Mouse (Mus musculus) spleen, adult 2 months (tissue): ENCODE measurements at regions not wholly inside any gene's neighbourhood (a gene's known extent, or its start where the extent isn't known, plus 50 kb on each side); places are given as distances from the start of the nearest gene placed in this dataset.

Source experiments
- DNase-seq, 2 experiments: peaks; one replicate each; pipeline versions ENCODE4 v3.0.0 to v3.0.0-alpha.2; 2012 to 2021; ENCODE audit warnings: low spot score in 2 of 2, low read depth in 1 of 2
- H3K27ac ChIP-seq: fragments of 200-500 bp; 2 replicates; pipeline ENCODE4 v1.5.1; 2012; ENCODE audit warnings: low read length, inconsistent platforms; ENCODE audit not compliant: insufficient read depth
- H3K27me3 ChIP-seq: fragments of 200-500 bp; 2 replicates; pipeline ENCODE4 v1.6.1; 2012; ENCODE audit warnings: mild to moderate bottlenecking, moderate library complexity, low read length, inconsistent platforms; ENCODE audit not compliant: control insufficient read depth, insufficient read depth
- H3K36me3 ChIP-seq: fragments of 200-500 bp; 2 replicates; pipeline ENCODE4 v1.6.1; 2012; ENCODE audit warnings: mild to moderate bottlenecking, low read length, inconsistent platforms; ENCODE audit not compliant: control insufficient read depth, insufficient read depth
- H3K4me1 ChIP-seq: fragments of 200-500 bp; 2 replicates; pipeline ENCODE4 v1.6.1; 2011; ENCODE audit warnings: inconsistent platforms; ENCODE audit not compliant: control insufficient read depth, insufficient read depth, insufficient read length
- H3K4me3 ChIP-seq: fragments of 200-500 bp; 2 replicates; pipeline ENCODE4 v1.5.1; 2011; ENCODE audit warnings: mild to moderate bottlenecking, inconsistent platforms; ENCODE audit not compliant: insufficient read depth, insufficient read length; ENCODE audit errors: extremely low read depth
- CTCF ChIP-seq: fragments of 200-500 bp; IDR thresholded peaks from 2 replicates; pipeline ENCODE4 v1.5.1; 2011; ENCODE audit warnings: mild to moderate bottlenecking, inconsistent platforms; ENCODE audit not compliant: insufficient read depth, insufficient read length, insufficient replicate concordance; ENCODE audit errors: extremely low read depth
- POLR2A ChIP-seq: fragments of 200-500 bp; IDR thresholded peaks from 2 replicates; pipeline ENCODE4 v1.6.1; 2011; ENCODE audit warnings: low read depth, low read length, inconsistent platforms
- WGBS: fragments of 180-500 bp; shearing (Covaris S2); methylation state at CpG from one replicate; pipeline ENCODE4 v1.1.7; 2018; 5-methylcytosine and 5-hydroxymethylcytosine counted together

DNA sequence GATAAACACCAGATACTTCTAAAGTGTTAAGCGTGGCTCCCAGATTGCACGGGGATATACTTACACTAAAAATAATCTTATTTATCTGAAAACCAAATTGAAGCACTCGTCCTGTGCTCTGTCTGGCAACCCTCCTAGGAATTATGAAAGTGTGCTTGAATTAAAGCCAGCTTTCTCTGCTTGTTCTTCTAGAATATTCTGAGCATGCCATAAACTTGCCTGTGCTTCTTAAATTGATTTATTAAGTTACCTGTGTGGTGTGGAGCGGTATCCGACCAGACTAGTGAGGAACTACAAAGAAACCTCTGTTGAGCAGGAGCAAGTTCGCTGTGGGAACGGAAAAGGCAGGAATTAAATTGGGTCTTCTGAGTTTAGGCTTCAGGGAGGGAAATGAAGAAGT lies 154.0 kb upstream of the Gmds start:
- TF ChIP-seq CTCF (no peak), POLR2A (no peak)
- H3K27me3 ChIP-seq = no peaks in the 10 kb centered on the region
- H3K4me1 ChIP-seq = no peaks in the 10 kb centered on the region
- no peak for DNase-seq
- no peak overlapping the region for H3K27ac ChIP-seq
- H3K36me3 ChIP-seq = no peaks in the 10 kb centered on the region
- WGBS = 77% methylated on average over 7 of the region's 7 CpGs
- no peak overlapping the region for H3K4me3 ChIP-seq

DNA sequence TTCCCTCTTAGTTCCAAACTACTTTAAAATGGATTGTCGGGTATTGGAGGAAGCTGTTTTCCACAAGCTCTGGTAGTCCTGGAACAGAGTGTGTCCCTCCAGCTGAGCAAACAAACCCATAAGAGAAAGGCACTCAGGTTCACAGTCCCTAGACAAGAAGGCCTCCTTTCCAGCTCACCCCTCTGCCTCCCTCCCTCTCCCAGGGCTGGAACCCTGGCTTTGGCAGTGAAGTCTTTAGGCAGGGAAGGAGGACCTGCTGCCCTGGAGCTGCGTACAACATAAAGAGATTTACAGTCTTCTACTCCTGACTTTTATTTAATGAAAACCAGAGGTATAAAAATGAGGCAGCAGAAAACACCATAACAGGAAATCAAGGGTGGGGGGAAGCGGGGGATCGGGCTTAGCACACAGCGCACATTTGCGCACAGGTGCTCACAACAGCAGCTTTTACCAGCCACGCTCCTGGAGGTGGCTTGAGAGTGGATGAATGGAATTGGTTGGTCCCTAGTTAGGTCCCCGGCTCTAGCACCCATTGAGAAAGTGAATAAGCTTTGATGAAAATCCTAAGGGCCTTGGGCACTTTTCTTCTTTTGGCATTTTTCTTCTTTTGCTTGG lies 143.0 kb upstream of the Gmds start:
- no peak overlapping the region for H3K4me3 ChIP-seq
- no peak overlapping the region for H3K27ac ChIP-seq
- WGBS = 49% methylated on average over 8 of the region's 8 CpGs
- no peaks in the 10 kb centered on the region for H3K4me1 ChIP-seq
- no peak for DNase-seq
- TF ChIP-seq POLR2A (no peak), CTCF (no peak)
- H3K27me3 ChIP-seq = no peaks in the 10 kb centered on the region
- H3K36me3 ChIP-seq = no peaks in the 10 kb centered on the region

DNA sequence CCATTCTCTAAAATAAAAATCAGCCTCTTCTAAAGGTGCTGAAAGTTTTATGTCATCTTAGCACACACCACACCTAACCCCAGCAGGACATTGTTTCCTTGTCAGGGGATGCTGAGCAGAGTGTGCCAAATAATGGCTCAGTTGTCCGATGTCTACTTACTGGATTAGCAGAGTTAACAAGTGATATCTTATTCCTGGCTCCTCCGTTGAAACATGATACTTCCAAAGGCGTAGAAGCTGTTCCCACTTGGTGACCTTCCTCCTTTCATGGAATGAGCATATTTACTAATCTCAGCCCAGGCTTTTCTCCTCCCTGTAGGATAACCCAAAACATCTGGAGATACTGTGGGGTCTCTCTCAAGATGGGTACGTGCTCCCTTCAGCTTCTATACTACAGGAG lies 141.5 kb upstream of the Gmds start:
- Histone ChIP-seq H3K27ac (no peak overlapping the region), H3K4me3 (no peak overlapping the region), H3K4me1 (no peaks in the 10 kb centered on the region; the same call in 1 of the 2 replicates), H3K36me3 (no peaks in the 10 kb centered on the region), H3K27me3 (no peaks in the 10 kb centered on the region)
- DNase-seq = no peak
- WGBS = 94% methylated on average over 4 of the region's 4 CpGs
- TF ChIP-seq POLR2A = no peak
- TF ChIP-seq CTCF = no peak

DNA sequence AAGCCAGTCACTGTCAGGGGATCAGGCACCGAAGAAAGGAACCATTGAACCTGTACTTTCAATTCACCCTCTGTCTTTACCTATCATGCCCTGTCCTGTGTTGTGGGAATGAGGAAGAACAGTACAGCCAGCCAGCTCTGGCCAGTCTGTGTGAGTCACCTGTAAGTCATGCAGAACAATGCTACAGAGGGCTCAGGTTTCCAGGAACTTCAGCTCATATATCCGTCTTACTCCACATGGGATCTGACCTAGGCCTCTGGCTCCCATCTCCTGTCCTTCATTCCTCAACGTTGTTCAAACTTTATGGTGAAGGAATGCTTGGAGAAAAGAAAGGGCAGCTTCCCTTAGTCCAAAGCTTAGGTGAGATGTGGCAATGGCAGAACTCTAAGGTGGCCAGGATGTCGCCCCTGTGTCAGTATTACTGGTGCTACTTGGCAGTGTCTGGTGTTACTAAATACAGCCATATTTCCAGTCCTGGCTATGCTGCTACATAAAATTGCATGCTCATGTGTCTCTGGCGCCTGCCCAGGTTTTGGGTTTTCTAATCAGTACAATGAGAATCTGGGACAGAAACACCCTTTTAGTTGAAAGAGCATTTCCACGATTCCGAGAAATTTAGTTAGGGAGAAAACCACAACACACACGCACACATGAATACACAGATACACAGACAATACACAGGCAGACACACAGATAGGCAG lies 140.7 kb upstream of the Gmds start:
- Histone ChIP-seq H3K4me1 (no peaks in the 10 kb centered on the region; the same call in 1 of the 2 replicates), H3K4me3 (no peak overlapping the region), H3K36me3 (no peaks in the 10 kb centered on the region), H3K27me3 (no peaks in the 10 kb centered on the region), H3K27ac (no peak overlapping the region)
- 76% methylated on average over 8 of the region's 8 CpGs for WGBS
- DNase-seq = no peak
- no peak for TF ChIP-seq POLR2A
- TF ChIP-seq CTCF = no peak

DNA sequence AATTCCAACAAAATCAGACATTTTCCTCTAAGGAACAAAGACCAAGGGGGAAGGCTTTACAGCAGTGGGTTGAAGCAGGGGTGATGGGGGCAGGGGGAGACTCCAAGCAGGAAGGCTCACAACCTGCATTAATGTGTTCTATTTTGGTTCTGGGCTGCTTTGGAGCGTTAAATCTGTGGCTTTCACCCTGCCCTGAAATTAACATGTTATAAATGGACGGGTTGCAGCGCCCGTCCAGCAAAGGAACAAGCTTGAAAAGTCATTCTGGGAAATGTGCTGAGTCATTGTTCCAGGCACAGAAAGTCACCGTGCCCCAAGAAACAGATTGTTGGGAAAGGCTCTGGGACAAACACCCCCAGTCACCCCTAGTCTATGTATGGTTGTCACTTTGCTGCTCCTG lies 127.2 kb upstream of the Gmds start:
- no peak for DNase-seq
- Histone ChIP-seq H3K36me3 (no peaks in the 10 kb centered on the region), H3K27ac (no peak overlapping the region), H3K4me1 (no peaks in the 10 kb centered on the region), H3K4me3 (no peak overlapping the region), H3K27me3 (no peaks in the 10 kb centered on the region)
- TF ChIP-seq POLR2A (no peak), CTCF (no peak)
- WGBS = 15% methylated on average over 5 of the region's 5 CpGs

DNA sequence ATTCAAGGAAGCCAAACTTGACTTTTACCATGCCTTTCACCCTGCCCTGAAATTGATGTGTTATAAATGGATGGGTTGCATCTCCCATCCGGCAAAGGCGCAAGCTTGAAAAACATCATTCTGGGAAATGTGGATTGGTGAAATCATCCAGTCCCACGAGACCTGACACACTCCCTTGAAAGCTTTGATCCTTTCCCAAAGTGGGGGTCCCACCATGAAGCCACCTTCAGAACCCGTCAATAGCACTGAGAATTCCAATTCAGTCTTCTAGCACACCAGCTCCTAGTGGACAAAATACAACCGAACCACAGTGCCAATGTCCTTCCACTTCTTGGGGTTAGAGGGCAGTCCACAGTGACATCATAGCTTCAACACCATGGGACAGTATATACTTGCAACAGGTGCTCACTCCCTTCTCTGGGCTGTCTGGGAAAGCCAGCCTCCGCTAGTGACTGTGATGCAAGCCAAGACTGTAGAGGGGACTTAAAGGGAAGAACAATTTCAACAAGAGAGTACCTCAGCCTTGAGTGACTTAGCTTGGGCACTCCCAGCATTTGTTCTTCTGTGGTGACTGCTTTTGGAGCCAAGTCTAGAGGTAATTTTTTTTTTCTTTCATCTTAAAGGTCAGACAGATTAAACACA lies 126.6 kb upstream of the Gmds start:
- Histone ChIP-seq H3K27me3 (no peaks in the 10 kb centered on the region), H3K4me1 (no peaks in the 10 kb centered on the region), H3K36me3 (no peaks in the 10 kb centered on the region), H3K27ac (no peak overlapping the region), H3K4me3 (no peak overlapping the region)
- TF ChIP-seq POLR2A (no peak), CTCF (no peak)
- DNase-seq = no peak
- 87% methylated on average over 6 of the region's 6 CpGs for WGBS
